Mouse (Mus musculus) liver, postnatal 0 days (tissue): ENCODE results near the gene Ccdc80. TPM values are rescaled to one million over a fixed set of nuclear protein-coding genes. Genes with fewer than 3 reads are reported as not detected.
A peak's percentile ranks its signal among the peaks of the same experiment; 100 is the strongest.

Source experiments
- ATAC-seq: fragments of 200-750 bp; cut with Nextera tagmentation; 2 replicates; pipeline ENCODE4 v1.8.0; 2017; ENCODE audit warnings: mild to moderate bottlenecking, moderate library complexity
- DNase-seq: peaks from one replicate; pipeline ENCODE4 v3.0.0-alpha.2; 2016
- H3K27ac ChIP-seq: fragments of 300-500 bp; sonication (generic); 2 replicates; pipeline ENCODE4 v1.5.1; 2014; ENCODE audit warnings: antibody characterized with exemption, moderate library complexity, mild to moderate bottlenecking, low read depth
- H3K27me3 ChIP-seq: fragments of 300-500 bp; sonication (generic); 2 replicates; pipeline ENCODE4 v1.6.1; 2014; ENCODE audit warnings: low read length, control low read depth, mixed read lengths; ENCODE audit not compliant: insufficient read depth
- H3K36me3 ChIP-seq: fragments of 300-500 bp; sonication (generic); replicated peaks from 2 replicates; pipeline ENCODE4 v1.6.1; 2014; ENCODE audit warnings: mild to moderate bottlenecking, control low read depth, low read length, moderate library complexity, mixed read lengths; ENCODE audit not compliant: insufficient read depth
- H3K4me1 ChIP-seq: fragments of 300-500 bp; sonication (generic); 2 replicates; pipeline ENCODE4 v1.6.1; 2014; ENCODE audit warnings: antibody characterized with exemption, mild to moderate bottlenecking, control low read depth; ENCODE audit not compliant: insufficient read depth
- H3K4me2 ChIP-seq: fragments of 300-500 bp; sonication (generic); 2 replicates; pipeline ENCODE4 v1.6.1; 2014; ENCODE audit warnings: low read depth, mild to moderate bottlenecking, low read length, moderate library complexity, mixed read lengths
- H3K4me3 ChIP-seq: fragments of 300-500 bp; sonication (generic); 2 replicates; pipeline ENCODE4 v1.5.1; 2014; ENCODE audit warnings: low read depth, low read length
- H3K9ac ChIP-seq: fragments of 300-500 bp; sonication (generic); replicated peaks from 2 replicates; pipeline ENCODE4 v1.6.1; 2014; ENCODE audit warnings: mild to moderate bottlenecking, moderate library complexity
- H3K9me3 ChIP-seq: fragments of 300-500 bp; sonication (generic); 2 replicates; pipeline ENCODE4 v1.6.1; 2016; ENCODE audit warnings: mild to moderate bottlenecking, control low read depth, low read length, mixed read lengths
- CTCF ChIP-seq: sonication (generic); IDR thresholded peaks from 2 replicates; pipeline ENCODE4 v1.5.1; 2016; ENCODE audit warnings: antibody characterized with exemption, low read depth
- EP300 ChIP-seq: IDR thresholded peaks from 2 replicates; pipeline ENCODE4 v1.6.1; 2016; ENCODE audit warnings: antibody characterized with exemption, low read depth, mild to moderate bottlenecking
- WGBS: fragments of 180-500 bp; shearing (Covaris S2); extraction: QIAGEN DNeasy Blood & Tissue Kit; methylation state at CpG from one replicate; pipeline ENCODE4 v1.1.7; 2014; ENCODE audit not compliant: insufficient replicate concordance; 5-methylcytosine and 5-hydroxymethylcytosine counted together
- polyA plus RNA-seq: library from polyadenylated mRNA; unstranded; fragments of >200 nt; fragmentation: Nextera tagmentation; extraction: Ambion mirVana; gene quantifications from 2 replicates; pipeline ENCODE4 v1.2.1, GENCODE M21; 2015

The Ccdc80 gene
- polyA plus RNA-seq, 1 experiment from 2014 or later = 27.2 TPM

DNA sequence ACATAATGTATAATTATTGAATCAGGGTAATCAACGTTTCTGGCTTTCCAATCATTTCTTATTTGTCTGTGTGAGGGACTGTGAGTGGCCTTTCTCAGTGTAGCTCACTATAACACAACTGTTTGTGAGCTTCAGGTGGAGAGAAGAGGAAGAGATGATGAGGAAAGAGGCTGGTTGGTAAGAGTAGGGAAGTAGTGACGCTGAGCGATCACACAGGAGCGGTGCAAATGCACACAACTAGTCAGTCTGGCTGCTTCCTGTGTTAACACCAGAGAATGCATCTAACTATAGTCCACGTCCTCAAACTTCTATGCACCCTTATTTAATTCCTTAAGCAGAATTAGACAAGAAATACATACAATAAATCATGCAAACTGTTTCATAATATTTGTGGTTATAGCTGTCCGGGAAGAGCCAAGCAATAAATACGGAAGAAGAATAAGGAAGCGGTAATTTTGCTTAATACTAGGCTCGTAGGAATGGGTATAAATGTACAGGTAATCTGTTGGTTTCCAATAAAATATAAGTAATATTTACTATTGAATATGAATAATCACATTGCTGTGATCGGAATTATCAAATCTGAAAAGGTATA, 55.4 kb downstream of the Ccdc80 start:
- Histone ChIP-seq H3K9me3 (no peaks in the 10 kb centered on the region), H3K9ac (no peak overlapping the region), H3K4me1 (no peaks in the 10 kb centered on the region), H3K4me2 (no peak overlapping the region), H3K27me3 (no peaks in the 10 kb centered on the region), H3K27ac (no peak overlapping the region), H3K4me3 (no peak overlapping the region), H3K36me3 (peaks cover 45% of the 10 kb centered on the region)
- 69% methylated on average over 10 of the region's 10 CpGs for WGBS
- ATAC-seq (peak; percentile 57), DNase-seq (no peak)
- TF ChIP-seq CTCF = no peak
- peak; percentile 51; the same call in 1 of the 2 replicates for TF ChIP-seq EP300

DNA sequence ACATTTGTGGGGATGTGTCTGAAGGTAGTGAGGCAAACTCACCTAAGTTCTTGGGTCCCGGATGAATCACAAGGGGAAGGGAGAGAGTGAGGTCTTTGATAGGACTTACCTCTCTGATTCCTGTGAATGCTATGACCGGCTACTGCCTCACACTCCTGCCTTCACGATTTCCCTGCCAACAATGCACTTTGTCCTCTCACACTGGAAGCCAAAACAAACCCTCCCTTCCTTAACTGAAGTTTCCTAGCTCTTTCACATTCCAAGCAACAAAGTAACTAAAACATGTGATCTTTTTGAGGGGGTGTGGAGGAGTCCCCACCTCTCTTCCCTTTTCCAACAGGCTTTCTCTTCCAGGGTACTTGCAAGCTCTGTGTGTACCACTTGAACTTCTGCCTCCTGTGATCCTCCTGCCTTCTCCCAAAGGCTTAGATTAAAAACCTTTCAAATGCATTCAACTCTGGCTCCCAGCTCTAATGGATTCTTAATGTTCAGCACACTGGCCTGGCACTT, 61.6 kb downstream of the Ccdc80 start:
- Histone ChIP-seq H3K4me1 (peaks cover 8% of the 10 kb centered on the region), H3K4me2 (no peak overlapping the region), H3K36me3 (peaks cover 18% of the 10 kb centered on the region), H3K9me3 (no peaks in the 10 kb centered on the region), H3K9ac (no peak overlapping the region), H3K27me3 (no peaks in the 10 kb centered on the region), H3K4me3 (no peak overlapping the region), H3K27ac (no peak overlapping the region)
- DNase-seq (no peak), ATAC-seq (no peak)
- TF ChIP-seq EP300 = no peak
- no peak for TF ChIP-seq CTCF
- 63% methylated on average over 3 of the region's 3 CpGs for WGBS

DNA sequence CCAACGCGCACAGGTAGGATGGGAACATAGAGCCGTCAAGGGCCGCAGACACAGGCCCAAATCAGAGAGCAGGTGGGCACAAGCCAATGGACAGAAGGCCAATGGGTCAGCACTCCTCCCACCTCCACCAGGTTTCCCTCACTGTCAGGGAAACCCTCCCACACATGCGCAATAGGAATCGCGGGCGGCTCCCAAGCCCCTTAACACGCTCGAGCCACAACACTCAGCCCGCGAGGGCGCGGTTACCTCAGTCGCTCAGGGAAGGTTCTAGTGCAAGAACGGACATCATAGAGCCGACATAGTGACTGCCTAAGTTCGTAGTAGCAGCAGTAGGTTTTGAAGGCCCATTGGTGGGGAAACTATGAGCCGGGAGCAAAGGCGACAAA, 64.9 kb downstream of the Ccdc80 start:
- H3K4me2 ChIP-seq = peak overlapping the region; percentile 92
- peaks cover 12% of the 10 kb centered on the region for H3K4me1 ChIP-seq
- no peaks in the 10 kb centered on the region for H3K9me3 ChIP-seq
- ATAC-seq (peak; percentile 70), DNase-seq (peak; percentile 76)
- TF ChIP-seq EP300 = no peak
- TF ChIP-seq CTCF = no peak
- H3K4me3 ChIP-seq = peak overlapping the region; percentile 95
- no peaks in the 10 kb centered on the region for H3K27me3 ChIP-seq
- WGBS = 2% methylated on average over 20 of the region's 20 CpGs
- peak overlapping the region; percentile 76 for H3K9ac ChIP-seq
- H3K36me3 ChIP-seq = peaks cover 8% of the 10 kb centered on the region
- H3K27ac ChIP-seq = peak overlapping the region; percentile 97

DNA sequence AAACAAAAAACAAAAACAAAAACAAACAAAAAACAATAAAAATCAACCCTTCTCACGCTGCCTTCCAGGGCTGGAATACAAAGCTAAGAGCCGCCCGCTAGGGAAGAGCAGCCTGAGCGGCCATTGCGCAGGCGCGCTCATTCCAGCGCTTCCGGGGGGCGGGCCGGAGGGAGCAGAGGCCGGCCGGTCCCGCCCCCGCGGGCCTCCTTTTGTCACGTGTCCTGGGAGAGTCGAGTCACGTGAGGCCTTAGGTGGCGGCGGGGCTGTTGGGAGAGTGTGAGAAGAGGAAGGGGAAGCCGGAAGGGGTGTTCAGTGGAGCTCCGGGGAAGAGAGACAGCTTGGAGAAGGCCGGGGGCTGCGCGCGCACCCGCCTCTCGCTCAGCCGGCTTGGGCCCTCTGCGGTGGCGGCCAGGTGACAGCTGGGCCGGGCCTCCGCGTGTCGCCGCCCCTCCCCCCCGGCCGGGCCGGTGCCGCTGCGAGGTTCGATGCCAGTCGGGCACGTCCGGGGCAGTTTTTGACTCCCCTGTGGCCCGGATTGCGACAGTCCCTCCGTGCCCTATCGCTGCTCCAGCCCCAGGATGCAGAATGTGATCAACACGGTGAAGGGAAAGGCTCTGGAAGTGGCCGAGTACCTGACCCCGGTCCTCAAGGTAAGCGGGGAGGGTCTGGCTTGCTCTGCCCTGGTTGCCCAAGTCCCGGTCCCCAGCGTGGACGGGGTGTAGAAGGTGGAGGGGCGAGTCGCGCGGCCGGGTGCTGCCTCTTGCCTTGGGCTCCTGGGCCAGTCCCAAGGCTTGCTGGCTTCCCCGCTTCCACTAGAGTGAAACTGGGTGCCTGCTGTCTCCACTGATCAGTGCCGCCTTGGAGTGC, 65.6 kb downstream of the Ccdc80 start, which contains the start of the genes Slc35a5 and Atg3:
Slc35a5 (minus strand) TSS at position 185 of the 867 bp plus-strand sequence.
Atg3 (plus strand) TSS at position 264 of the 867 bp plus-strand sequence.
- peaks cover 12% of the 10 kb centered on the region for H3K4me1 ChIP-seq
- H3K9ac ChIP-seq = peak within 1 kb of the TSS; percentile 95
- DNase-seq = peak; percentile 97
- H3K9me3 ChIP-seq = no peaks in the 10 kb centered on the region
- peak within 1 kb of the TSS; percentile 97 for H3K27ac ChIP-seq
- peak within 1 kb of the TSS; percentile 95 for H3K4me3 ChIP-seq
- no peaks in the 10 kb centered on the region for H3K27me3 ChIP-seq
- H3K36me3 ChIP-seq = peaks cover 12% of the 10 kb centered on the region
- no peak for TF ChIP-seq EP300
- no peak for TF ChIP-seq CTCF
- under 1% methylated on average over 60 of the region's 64 CpGs for WGBS
- ATAC-seq = peak; percentile 94
- H3K4me2 ChIP-seq = peak within 1 kb of the TSS; percentile 92

DNA sequence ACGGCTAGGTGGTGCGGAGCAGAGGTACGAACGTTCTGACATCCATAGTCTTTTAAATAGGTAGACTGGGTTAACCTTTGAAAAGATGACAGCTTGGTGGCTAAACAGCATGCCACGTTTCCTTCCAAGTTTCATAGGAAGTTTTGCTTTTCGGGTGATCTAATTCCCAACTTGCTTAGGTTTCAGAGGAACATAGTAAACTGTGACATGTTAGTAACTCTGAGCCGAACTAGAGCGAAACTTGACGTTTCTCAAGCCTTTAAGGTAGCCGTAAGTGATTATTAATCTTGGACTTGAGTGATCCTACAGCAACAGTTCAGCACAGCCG, 66.2 kb downstream of the Ccdc80 start:
- WGBS = 2% methylated on average over 11 of the region's 11 CpGs
- Histone ChIP-seq H3K4me1 (peaks cover 12% of the 10 kb centered on the region), H3K4me3 (peak overlapping the region; percentile 95), H3K9me3 (no peaks in the 10 kb centered on the region), H3K9ac (peak overlapping the region; percentile 95), H3K4me2 (peak overlapping the region; percentile 92), H3K36me3 (peaks cover 16% of the 10 kb centered on the region), H3K27ac (peak overlapping the region; percentile 97), H3K27me3 (no peaks in the 10 kb centered on the region)
- ATAC-seq (no peak), DNase-seq (no peak)
- TF ChIP-seq EP300 (no peak), CTCF (no peak)

Other genes starting within 250 kb of the Ccdc80 start
- gene Cd200r2, start 226.3 kb upstream of the Ccdc80 start, polyA plus RNA-seq = 0.12 and 0.13 TPM in 2 replicates
- 0.69 and 0.79 TPM in 2 replicates for gene Cd200r3, start 149.7 kb upstream of the Ccdc80 start, polyA plus RNA-seq
- gene Slc35a5, start 65.3 kb downstream of the Ccdc80 start, polyA plus RNA-seq = 8.1 and 8.2 TPM in 2 replicates
- gene Atg3, start 65.4 kb downstream of the Ccdc80 start, polyA plus RNA-seq = 28.4 and 33.0 TPM in 2 replicates
- 0.62 and 0.87 TPM in 2 replicates for gene Btla, start 130.9 kb downstream of the Ccdc80 start, polyA plus RNA-seq